Mouse (Mus musculus) Patski (cell line): ENCODE measurements around the gene Vil1. TPM values are rescaled to one million over a fixed set of nuclear protein-coding genes. Genes with fewer than 3 reads are reported as not detected.
"Not testable (repeated sequence)": the region's sequence is repeated elsewhere in the genome, so short reads cannot be mapped to it uniquely, and the experiment has no call there.

Experiments used
- ATAC-seq: fragments of 100-300 bp; one replicate; pipeline ENCODE4 v1.8.0; 2021
- CTCF ChIA-PET: fragments of 350-600 bp; sonication (Branson Sonifier 250); formaldehyde crosslinking; loops from one replicate; lab custom pipeline; 2022; ENCODE audit warnings: inconsistent platforms; lab: Charles Lee
- POLR2A ChIA-PET: fragments of 350-600 bp; sonication (Branson Sonifier 250); formaldehyde crosslinking; loops from one replicate; lab custom pipeline; 2022; ENCODE audit warnings: antibody characterized with exemption, inconsistent platforms; lab: Charles Lee
- DNase-seq: peaks from one replicate; pipeline ENCODE4 v3.0.0-alpha.2; 2011; ENCODE audit warnings: low read depth, low spot score
- H3K27me3 ChIP-seq: fragments of 371-371 bp; one replicate; pipeline ENCODE4 v1.5.1; 2021
- CTCF ChIP-seq: fragments of 100-300 bp; IDR thresholded peaks from one replicate; pipeline ENCODE4 v1.5.1; 2021
- in situ Hi-C: fragments of 300-500 bp; cut with MboI; formaldehyde crosslinking; loops from 3 replicates; pipeline ENCODE4 v1.11.1; 2018; ENCODE audit warnings: low pct_unique_long_range_greater_than_20kb, mixed read lengths
- polyA plus RNA-seq: library from polyadenylated mRNA; unstranded; gene quantifications from one replicate; pipeline ENCODE4 v1.2.3, GENCODE M21; 2021

Vil1 gene
- polyA plus RNA-seq, 1 experiment from 2014 or later = 0.13 TPM

DNA sequence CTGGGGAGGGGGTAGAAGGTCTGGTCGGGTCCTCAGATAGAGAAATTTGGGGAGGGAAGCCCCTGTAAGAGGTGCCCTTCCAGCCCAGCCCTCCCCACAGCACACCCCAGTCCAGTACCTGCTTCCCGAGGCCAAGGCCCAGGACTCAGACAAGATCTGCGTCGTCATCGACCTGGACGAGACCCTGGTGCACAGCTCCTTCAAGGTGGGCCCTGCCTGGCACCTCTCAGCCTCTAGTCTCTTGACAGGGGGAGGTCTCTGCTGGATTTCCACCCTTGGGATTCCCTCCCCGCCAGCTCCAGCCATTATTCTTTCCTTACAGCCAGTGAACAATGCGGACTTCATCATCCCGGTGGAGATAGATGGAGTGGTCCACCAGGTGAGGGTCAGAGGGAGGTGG is 15.5 kb upstream of the Vil1 start:
- no peak for ATAC-seq
- H3K27me3 ChIP-seq = no peaks in the 10 kb centered on the region
- TF ChIP-seq CTCF = no peak
- no peak for DNase-seq
- CTCF ChIA-PET = no interaction called here
- in situ Hi-C loops = no loop called here
- POLR2A ChIA-PET = no interaction called here

- no peak for ATAC-seq
- in situ Hi-C loops = no loop called here
- ChIA-PET POLR2A (no interaction called here), CTCF (no interaction called here)
- no peak for TF ChIP-seq CTCF
- DNase-seq = no peak
- H3K27me3 ChIP-seq = no peaks in the 10 kb centered on the region
Measured at GRCm38 (mm10) chr1:74394311-74394710, 14.9 kb upstream of the Vil1 start.

GRCm38 (mm10) chr1:74394858-74395257 is 14.3 kb upstream of the Vil1 start:
- no peaks in the 10 kb centered on the region for H3K27me3 ChIP-seq
- ChIA-PET POLR2A (interaction anchor here (0.6 kb wide), 1 partner anchor 15 kb away, joined by 3 read pairs; no protein-coding TSS in a partner anchor), CTCF (no interaction called here)
- DNase-seq (no peak), ATAC-seq (no peak)
- TF ChIP-seq CTCF = no peak
- in situ Hi-C loops = loop anchor here (5.0 kb wide), 1 partner anchor 52 kb away; no protein-coding TSS in a partner anchor

DNA sequence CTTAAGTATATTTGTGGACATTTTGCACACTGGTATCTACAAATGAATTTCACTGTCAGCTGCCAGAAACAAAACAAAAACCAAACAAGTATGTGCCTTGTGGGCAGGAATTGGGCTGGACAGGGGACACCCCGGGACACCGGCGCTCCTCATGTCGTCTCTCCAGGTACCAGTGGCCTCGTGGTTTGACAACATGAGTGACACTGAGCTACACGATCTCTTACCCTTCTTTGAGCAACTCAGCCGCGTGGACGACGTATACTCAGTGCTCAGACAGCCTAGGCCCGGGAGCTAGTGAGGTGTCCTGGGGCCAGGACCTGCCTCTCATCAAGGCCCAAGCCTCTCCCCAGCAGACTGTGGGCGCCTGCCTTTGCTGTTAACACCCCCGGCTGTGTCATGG is 13.9 kb upstream of the Vil1 start:
- in situ Hi-C loops = loop anchor here (5.0 kb wide), 1 partner anchor 52 kb away; no protein-coding TSS in a partner anchor
- ChIA-PET CTCF (no interaction called here), POLR2A (interaction anchor here (0.6 kb wide), 1 partner anchor 15 kb away, joined by 3 read pairs; no protein-coding TSS in a partner anchor)
- H3K27me3 ChIP-seq = no peaks in the 10 kb centered on the region
- DNase-seq (no peak), ATAC-seq (no peak)
- TF ChIP-seq CTCF = no peak

GRCm38 (mm10) chr1:74396456-74397222 is 12.5 kb upstream of the Vil1 start:
- CTCF ChIA-PET = interaction anchor here (1.0 to 1.6 kb wide), 6 partner anchors 35 to 58 kb away, joined by 3 to 17 read pairs (median 4); no protein-coding TSS in a partner anchor
- in situ Hi-C loops = loop anchor here (5.0 kb wide), 1 partner anchor 51 kb away; no protein-coding TSS in a partner anchor
- POLR2A ChIA-PET = interaction anchor here (1.2 to 1.4 kb wide), 2 partner anchors 42 to 51 kb away, joined by 4 to 5 read pairs; no protein-coding TSS in a partner anchor
- not testable (repeated sequence) for ATAC-seq, DNase-seq, H3K27me3 ChIP-seq

- in situ Hi-C loops = loop anchor here (5.0 kb wide), 1 partner anchor 50 kb away; no protein-coding TSS in a partner anchor
- H3K27me3 ChIP-seq = no peaks in the 10 kb centered on the region
- TF ChIP-seq CTCF = no peak
- ATAC-seq = peak; percentile 92
- CTCF ChIA-PET = interaction anchor here (0.8 to 1.6 kb wide), 10 partner anchors 9 to 58 kb away, joined by 3 to 17 read pairs (median 3); partner anchors contain the start of gene Vil1
- POLR2A ChIA-PET = interaction anchor here (0.7 to 1.4 kb wide), 7 partner anchors 10 to 83 kb away, joined by 3 to 5 read pairs (median 4); no protein-coding TSS in a partner anchor
- DNase-seq = peak; percentile 86
Measured at GRCm38 (mm10) chr1:74397268-74397918, 11.8 kb upstream of the Vil1 start.

DNA sequence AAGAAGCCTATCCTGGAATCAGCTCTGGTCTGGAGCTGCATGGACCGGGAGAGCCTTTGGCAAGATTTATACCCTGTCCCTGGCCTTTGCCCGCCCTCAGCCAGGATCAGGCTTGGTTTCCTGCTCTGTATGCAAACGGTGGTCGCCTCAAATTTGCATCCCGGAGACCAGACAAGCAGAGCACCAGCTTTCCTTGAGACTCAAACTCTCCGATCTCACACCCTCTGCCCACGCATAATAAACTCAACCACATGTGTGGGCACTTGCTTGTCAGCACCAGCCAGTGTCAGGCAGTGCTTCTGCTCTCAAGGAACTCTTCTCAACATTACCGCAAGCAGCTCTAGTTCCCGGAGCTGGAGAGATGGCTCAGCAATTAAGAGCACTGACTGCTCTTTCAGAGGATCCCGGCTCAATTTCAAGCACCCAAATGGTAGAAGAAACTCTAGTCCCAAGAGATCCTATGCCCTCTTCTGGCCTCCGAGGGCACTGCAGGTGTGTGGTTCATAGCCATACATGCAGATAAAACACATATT is 11.2 kb upstream of the Vil1 start:
- DNase-seq = no peak
- ATAC-seq = no peak
- TF ChIP-seq CTCF = no peak
- no peaks in the 10 kb centered on the region for H3K27me3 ChIP-seq
- CTCF ChIA-PET = interaction anchor here (0.8 to 1.6 kb wide), 10 partner anchors 10 to 57 kb away, joined by 3 to 17 read pairs (median 3); partner anchors contain the start of gene Vil1
- POLR2A ChIA-PET = interaction anchor here (0.7 to 1.4 kb wide), 6 partner anchors 11 to 83 kb away, joined by 3 to 5 read pairs (median 4); no protein-coding TSS in a partner anchor
- in situ Hi-C loops = loop anchor here (5.0 kb wide), 1 partner anchor 49 kb away; no protein-coding TSS in a partner anchor

DNA sequence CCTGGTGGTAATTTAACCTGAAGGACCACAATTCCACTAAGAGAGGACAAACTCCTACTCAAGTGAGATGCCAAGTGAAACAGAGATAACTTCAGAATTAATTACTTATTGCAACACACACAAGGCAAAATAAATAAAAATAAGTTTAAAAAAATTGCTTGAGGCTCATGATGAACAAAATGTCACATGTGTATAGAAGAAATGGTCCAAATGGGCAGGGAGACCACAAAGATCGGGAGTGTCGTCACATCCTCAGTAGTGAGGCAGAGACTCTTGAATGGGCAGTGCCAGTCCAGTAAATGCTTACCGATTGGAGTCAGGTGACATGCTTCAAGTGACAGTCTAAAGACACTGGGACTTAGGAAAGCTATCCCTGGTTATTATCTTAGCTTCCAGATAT is 8.6 kb upstream of the Vil1 start:
- DNase-seq (no peak), ATAC-seq (no peak)
- no peak for TF ChIP-seq CTCF
- in situ Hi-C loops = no loop called here
- CTCF ChIA-PET = interaction anchor here (1.4 to 2.0 kb wide), 2 partner anchors 33 to 52 kb away, joined by 3 to 5 read pairs; no protein-coding TSS in a partner anchor
- POLR2A ChIA-PET = no interaction called here
- H3K27me3 ChIP-seq = no peaks in the 10 kb centered on the region

- in situ Hi-C loops = no loop called here
- DNase-seq = no peak
- H3K27me3 ChIP-seq = no peaks in the 10 kb centered on the region
- ChIA-PET CTCF (interaction anchor here (1.4 kb wide), 1 partner anchor 51 kb away, joined by 3 read pairs; no protein-coding TSS in a partner anchor), POLR2A (no interaction called here)
- TF ChIP-seq CTCF = no peak
- no peak for ATAC-seq
Measured at GRCm38 (mm10) chr1:74401015-74401702, 8.0 kb upstream of the Vil1 start.

DNA sequence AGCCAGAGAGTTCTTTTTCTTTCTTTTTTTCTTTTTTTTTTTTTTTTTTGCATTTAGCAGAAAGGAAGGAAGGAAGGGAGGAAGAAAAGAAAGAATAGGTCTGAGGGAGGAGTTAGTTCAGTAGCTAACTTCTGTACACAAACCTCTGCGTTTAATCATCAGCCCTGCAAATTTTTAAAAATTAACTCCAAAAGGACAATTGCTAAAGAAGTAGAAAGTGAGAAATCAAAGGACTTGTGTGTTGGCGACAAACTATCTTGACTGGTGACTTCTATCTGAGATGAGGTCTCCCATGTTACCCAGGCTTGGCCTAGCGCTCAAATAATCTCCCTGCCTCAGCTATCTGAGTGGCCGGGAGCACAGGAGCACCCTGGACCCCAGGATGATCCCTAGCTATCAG is 5.0 kb upstream of the Vil1 start:
- no peak for DNase-seq
- POLR2A ChIA-PET = no interaction called here
- TF ChIP-seq CTCF = no peak
- ATAC-seq = no peak
- CTCF ChIA-PET = no interaction called here
- in situ Hi-C loops = no loop called here
- no peaks in the 10 kb centered on the region for H3K27me3 ChIP-seq
